Mouse (Mus musculus): Measurements from ENCODE around the gene Rtn4rl2. TPM values are rescaled to one million over a fixed set of nuclear protein-coding genes. Genes with fewer than 3 reads are reported as not detected.

Gene Rtn4rl2
- polyA plus RNA-seq (2017; shearing (Covaris generic)) = not detected

DNA sequence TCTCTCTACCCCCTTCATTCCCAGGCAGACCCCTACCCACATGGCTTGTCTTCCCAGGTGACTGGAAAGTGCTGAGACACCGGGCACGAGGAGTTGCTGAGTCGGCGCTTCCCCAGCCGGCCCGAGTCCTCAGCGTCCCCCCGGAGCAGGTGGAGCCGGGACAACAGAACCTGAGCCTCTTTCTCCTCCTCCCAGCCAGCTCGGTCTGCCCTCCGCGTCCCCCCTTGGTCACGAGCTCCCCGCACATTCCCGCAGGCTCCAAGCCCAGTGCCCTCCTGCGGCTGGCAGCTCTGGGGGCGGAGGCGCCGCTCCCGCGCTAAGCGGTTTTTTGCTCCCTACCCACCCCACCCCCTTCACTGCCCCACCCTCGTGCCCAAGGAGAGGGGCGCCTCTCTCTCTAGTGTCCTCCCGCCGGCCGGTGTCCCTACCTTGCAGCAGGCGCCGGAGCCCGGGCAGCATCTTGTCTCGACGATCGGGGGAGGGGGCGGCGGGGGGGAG lies at the start of gene Rtn4rl2:
TSS of gene Rtn4rl2 (minus strand) at position 477 of the 498 bp plus-strand sequence.

DNA sequence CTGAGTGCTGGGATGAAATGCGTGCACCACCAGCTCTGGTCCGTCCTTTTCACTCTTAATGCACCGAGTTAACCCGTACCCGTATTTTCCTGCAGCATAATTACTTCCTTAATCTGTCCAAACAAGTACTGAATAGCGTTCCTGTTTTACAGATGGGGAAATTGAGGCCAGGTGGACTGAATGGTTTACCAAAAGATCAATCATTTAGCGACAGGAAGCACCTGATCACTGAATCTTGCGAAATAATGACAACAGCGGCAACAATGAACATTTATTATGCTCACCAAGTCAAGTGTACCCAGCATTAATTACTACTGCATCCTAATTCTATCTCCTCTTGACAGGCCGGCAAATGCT lies 47.9 kb downstream of the Rtn4rl2 start, which contains the start of gene Slc43a1:
TSS of gene Slc43a1 (plus strand) at position 258 of the 357 bp plus-strand sequence.

DNA sequence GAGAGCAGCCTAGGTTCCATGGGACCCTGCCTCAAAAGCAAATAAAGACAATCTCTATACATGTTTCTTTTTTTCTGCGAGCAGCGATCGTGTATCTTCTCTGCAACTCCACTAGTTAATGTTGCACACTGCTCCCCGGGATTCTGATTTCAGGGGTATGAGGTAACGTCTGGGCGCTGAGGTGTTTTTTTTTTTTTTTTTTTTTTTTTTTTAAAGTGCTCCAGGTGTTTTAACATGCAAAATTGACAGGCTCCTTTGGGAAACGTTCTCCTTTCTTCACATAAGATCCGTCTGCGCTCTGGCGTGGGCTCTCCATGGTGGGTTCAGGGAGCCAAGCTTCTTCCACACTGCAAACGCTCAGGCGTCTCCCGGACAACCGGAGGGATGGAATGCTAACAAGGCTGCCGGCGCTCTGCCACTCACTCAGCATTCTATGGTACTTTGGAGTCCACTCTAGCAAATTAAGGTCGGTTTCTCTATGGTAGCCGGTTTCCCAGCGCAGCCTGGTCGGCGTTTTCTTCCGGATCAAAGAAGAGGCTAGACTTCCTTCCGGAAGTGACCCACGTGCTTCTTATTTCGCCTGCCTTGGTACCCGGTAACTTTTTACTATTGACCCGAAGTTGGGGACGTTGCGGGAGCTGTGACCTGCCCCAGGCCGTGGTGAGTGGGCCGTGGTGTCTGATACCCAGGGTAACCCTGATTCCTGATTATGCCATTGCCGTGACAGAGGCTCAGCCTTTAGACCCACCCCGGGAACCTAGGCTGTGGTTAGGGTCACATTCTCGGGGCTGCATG lies 59.8 kb downstream of the Rtn4rl2 start, which contains the start of gene Timm10:
TSS of gene Timm10 (plus strand) at position 510 of the 795 bp plus-strand sequence.

DNA sequence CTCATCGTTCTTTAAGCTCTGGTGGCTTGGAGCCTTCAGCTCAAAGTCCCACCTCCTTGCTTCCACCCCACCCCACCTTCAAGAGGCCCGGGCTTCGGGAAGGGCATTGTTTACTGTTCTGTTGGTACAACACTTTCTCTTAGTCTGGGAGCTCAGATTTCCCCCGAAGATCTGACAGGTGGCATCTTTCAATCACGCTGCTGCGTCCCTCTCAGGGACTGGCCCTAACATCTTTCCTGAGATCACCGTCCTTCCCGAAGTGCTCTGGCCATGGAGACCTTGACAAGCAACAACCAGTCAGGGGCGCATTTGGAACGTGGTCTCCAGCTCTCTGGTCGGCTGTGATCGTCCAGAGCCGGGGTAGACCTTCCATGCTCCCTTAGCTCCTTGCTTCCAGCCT lies 64.0 kb downstream of the Rtn4rl2 start, which contains the start of gene Smtnl1:
TSS of gene Smtnl1 (minus strand) at position 101 of the 400 bp plus-strand sequence.

Other genes starting within 250 kb of the Rtn4rl2 start
- gene Ctnnd1, start 235.9 kb downstream of the Rtn4rl2 start, polyA plus RNA-seq (2017; shearing (Covaris generic)) = not detected
- not detected for gene Btbd18, start 227.6 kb downstream of the Rtn4rl2 start, polyA plus RNA-seq (2017; shearing (Covaris generic))
- 49.2 TPM for gene Selenoh, start 215.9 kb downstream of the Rtn4rl2 start, polyA plus RNA-seq (2017; shearing (Covaris generic))
- gene Gm28635, start 208.7 kb downstream of the Rtn4rl2 start, polyA plus RNA-seq (2017; shearing (Covaris generic)) = not detected
- 14.0 TPM for gene Med19, start 208.3 kb downstream of the Rtn4rl2 start, polyA plus RNA-seq (2017; shearing (Covaris generic))
- 54.1 TPM for gene Tmx2, start 207.6 kb downstream of the Rtn4rl2 start, polyA plus RNA-seq (2017; shearing (Covaris generic))
- gene Zdhhc5, start 171.5 kb downstream of the Rtn4rl2 start, polyA plus RNA-seq (2017; shearing (Covaris generic)) = 54.3 TPM
- 93.8 TPM for gene Clp1, start 159.4 kb downstream of the Rtn4rl2 start, polyA plus RNA-seq (2017; shearing (Covaris generic))
- gene Ypel4, start 152.7 kb downstream of the Rtn4rl2 start, polyA plus RNA-seq (2017; shearing (Covaris generic)) = 0.99 TPM
- not detected for gene Gm19426, start 143.1 kb downstream of the Rtn4rl2 start, polyA plus RNA-seq (2017; shearing (Covaris generic))
- gene Serping1, start 111.3 kb downstream of the Rtn4rl2 start, polyA plus RNA-seq (2017; shearing (Covaris generic)) = 0.45 TPM
- gene Ube2l6, start 87.9 kb downstream of the Rtn4rl2 start, polyA plus RNA-seq (2017; shearing (Covaris generic)) = 6.1 TPM
- not detected for gene Smtnl1, start 64.1 kb downstream of the Rtn4rl2 start, polyA plus RNA-seq (2017; shearing (Covaris generic))
- gene Timm10, start 59.7 kb downstream of the Rtn4rl2 start, polyA plus RNA-seq (2017; shearing (Covaris generic)) = 14.3 TPM
- gene Slc43a1, start 47.9 kb downstream of the Rtn4rl2 start, polyA plus RNA-seq (2017; shearing (Covaris generic)) = 19.3 TPM
- 2.1 TPM for gene Slc43a3, start 49.9 kb upstream of the Rtn4rl2 start, polyA plus RNA-seq (2017; shearing (Covaris generic))
- not detected for gene Prg2, start 93.8 kb upstream of the Rtn4rl2 start, polyA plus RNA-seq (2017; shearing (Covaris generic))
- not detected for gene Prg3, start 101.5 kb upstream of the Rtn4rl2 start, polyA plus RNA-seq (2017; shearing (Covaris generic))
- gene Ssrp1, start 150.5 kb upstream of the Rtn4rl2 start, polyA plus RNA-seq (2017; shearing (Covaris generic)) = 174 TPM
- gene P2rx3, start 150.8 kb upstream of the Rtn4rl2 start, polyA plus RNA-seq (2017; shearing (Covaris generic)) = 0.84 TPM
- gene Tnks1bp1, start 161.3 kb upstream of the Rtn4rl2 start, polyA plus RNA-seq (2017; shearing (Covaris generic)) = 9.9 TPM
- 0.43 TPM for gene Aplnr, start 249.5 kb upstream of the Rtn4rl2 start, polyA plus RNA-seq (2017; shearing (Covaris generic))

All from effector memory CD4-positive, alpha-beta T cell, adult 7 months (primary cell).